Mouse (Mus musculus) hindbrain, embryonic 16.5 days (tissue): ENCODE measurements at regions not wholly inside any gene's neighbourhood (a gene's known extent, or its start where the extent isn't known, plus 50 kb on each side); places are given as distances from the start of the nearest gene placed in this dataset.

Source experiments
- ATAC-seq: fragments of 200-750 bp; cut with Nextera tagmentation; 2 replicates; pipeline ENCODE4 v1.8.0; 2017; ENCODE audit warnings: moderate TSS enrichment, moderate library complexity
- H3K27ac ChIP-seq: fragments of 300-500 bp; sonication (generic); 2 replicates; pipeline ENCODE4 v1.5.1; 2014; ENCODE audit warnings: low read depth, mild to moderate bottlenecking, control low read depth, low read length, moderate library complexity
- H3K27me3 ChIP-seq: fragments of 300-500 bp; sonication (generic); replicated peaks from 2 replicates; pipeline ENCODE4 v1.6.1; 2014; ENCODE audit warnings: low read length; ENCODE audit not compliant: control insufficient read depth, insufficient read depth
- H3K36me3 ChIP-seq: fragments of 300-500 bp; sonication (generic); 2 replicates; pipeline ENCODE4 v1.6.1; 2014; ENCODE audit warnings: mild to moderate bottlenecking, low read length, moderate library complexity, mixed read lengths; ENCODE audit not compliant: control insufficient read depth, insufficient read depth
- H3K4me1 ChIP-seq: fragments of 300-500 bp; sonication (generic); 2 replicates; pipeline ENCODE4 v1.6.1; 2014; ENCODE audit warnings: low read depth, low read length; ENCODE audit not compliant: control insufficient read depth, insufficient read depth
- H3K4me2 ChIP-seq: fragments of 300-500 bp; sonication (generic); 2 replicates; pipeline ENCODE4 v1.6.1; 2014; ENCODE audit warnings: mild to moderate bottlenecking, low read length, control low read depth, moderate library complexity
- H3K4me3 ChIP-seq: fragments of 300-500 bp; sonication (generic); 2 replicates; pipeline ENCODE4 v1.5.1; 2014; ENCODE audit warnings: mild to moderate bottlenecking, low read length, control low read depth, moderate library complexity
- H3K9ac ChIP-seq: fragments of 300-500 bp; sonication (generic); 2 replicates; pipeline ENCODE4 v1.6.1; 2014; ENCODE audit warnings: low read depth, mild to moderate bottlenecking, control low read depth, low read length, moderate library complexity
- H3K9me3 ChIP-seq: fragments of 300-500 bp; sonication (generic); 2 replicates; pipeline ENCODE4 v1.6.1; 2014; ENCODE audit warnings: mild to moderate bottlenecking, low read length, moderate library complexity; ENCODE audit not compliant: control insufficient read depth
- WGBS: fragments of 180-500 bp; shearing (Covaris S2); extraction: QIAGEN DNeasy Blood & Tissue Kit; methylation state at CpG from one replicate; pipeline ENCODE4 v1.1.7; 2014; 5-methylcytosine and 5-hydroxymethylcytosine counted together

DNA sequence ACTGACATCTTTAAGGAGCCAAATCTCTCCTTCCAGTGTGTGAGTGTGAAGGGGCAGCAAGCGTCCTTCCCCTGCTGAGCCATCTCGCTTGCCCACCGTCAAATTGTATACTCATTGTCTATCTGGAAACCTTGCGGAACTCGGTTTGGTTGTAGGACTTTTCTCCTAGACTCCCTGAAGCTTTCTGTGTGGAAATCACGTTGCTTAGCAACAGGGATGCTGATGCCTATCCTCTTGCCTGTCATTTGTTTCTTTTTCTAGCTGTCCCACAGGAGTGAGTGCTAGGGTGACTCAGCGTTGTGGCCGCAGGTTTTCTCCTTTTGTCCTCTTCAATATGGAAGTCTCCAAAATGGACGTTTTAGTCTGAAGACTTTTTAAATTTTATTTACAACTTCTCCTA, 131.5 kb upstream of the Nr5a2 start:
- WGBS: 5% methylated on average over 9 of the region's 9 CpGs
- H3K4me3 ChIP-seq: no peak overlapping the region
- H3K4me2 ChIP-seq: peak overlapping the region; percentile 28; the same call in 1 of the 2 replicates
- peak; percentile 79 for ATAC-seq
- H3K27ac ChIP-seq: no peak overlapping the region
- no peaks in the 10 kb centered on the region for H3K36me3 ChIP-seq
- H3K27me3 ChIP-seq: no peaks in the 10 kb centered on the region
- H3K9ac ChIP-seq: no peak overlapping the region
- H3K4me1 ChIP-seq: peaks cover 4% of the 10 kb centered on the region; the same call in 1 of the 2 replicates
- no peaks in the 10 kb centered on the region for H3K9me3 ChIP-seq

DNA sequence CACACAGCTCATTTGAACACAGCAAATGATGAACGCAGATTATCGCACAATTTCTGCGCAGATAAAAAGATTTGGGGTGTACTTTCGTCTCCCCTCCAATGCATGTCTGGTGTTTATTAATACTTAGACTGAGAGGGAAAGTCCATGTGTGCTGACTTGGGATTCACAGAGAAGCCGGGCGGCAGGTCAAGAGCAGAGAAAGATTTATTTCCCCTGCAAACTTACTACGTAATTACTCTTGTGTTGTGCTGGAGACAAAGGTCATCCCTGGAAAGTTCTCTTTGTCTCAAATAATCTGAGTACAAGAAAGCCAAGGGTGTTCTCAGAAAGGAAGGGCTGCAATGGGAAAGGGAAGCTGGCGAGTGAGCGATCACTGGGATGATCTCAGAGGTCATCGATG, 127.9 kb upstream of the Nr5a2 start:
- no peak overlapping the region for H3K4me3 ChIP-seq
- no peaks in the 10 kb centered on the region for H3K27me3 ChIP-seq
- H3K4me1 ChIP-seq: peaks cover 4% of the 10 kb centered on the region; the same call in 1 of the 2 replicates
- H3K27ac ChIP-seq: no peak overlapping the region
- 78% methylated on average over 10 of the region's 10 CpGs for WGBS
- ATAC-seq: no peak
- no peak overlapping the region for H3K9ac ChIP-seq
- no peak overlapping the region for H3K4me2 ChIP-seq
- H3K9me3 ChIP-seq: no peaks in the 10 kb centered on the region
- H3K36me3 ChIP-seq: no peaks in the 10 kb centered on the region

DNA sequence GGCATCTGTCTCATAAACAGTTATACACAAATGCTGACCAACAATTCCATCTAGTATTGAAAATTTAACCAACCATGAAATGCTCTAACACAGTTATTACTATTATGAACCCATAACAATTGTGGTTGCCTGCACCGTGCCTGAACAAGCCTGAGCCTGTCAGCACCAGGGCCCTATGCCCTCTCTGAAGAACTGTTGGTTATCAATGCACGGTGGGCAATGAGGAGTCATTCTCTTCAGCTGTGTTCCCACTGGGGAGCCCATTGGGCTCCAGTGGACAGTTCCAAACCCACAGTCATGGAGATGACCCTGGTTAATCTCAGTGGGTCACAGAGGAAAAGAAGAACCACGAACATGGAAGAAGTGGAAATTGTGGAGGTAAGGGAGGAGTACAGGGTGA, 126.5 kb upstream of the Nr5a2 start:
- H3K9me3 ChIP-seq: no peaks in the 10 kb centered on the region
- no peak overlapping the region for H3K27ac ChIP-seq
- no peak overlapping the region for H3K4me3 ChIP-seq
- H3K4me2 ChIP-seq: no peak overlapping the region
- H3K4me1 ChIP-seq: peaks cover 4% of the 10 kb centered on the region; the same call in 1 of the 2 replicates
- no peak overlapping the region for H3K9ac ChIP-seq
- H3K36me3 ChIP-seq: no peaks in the 10 kb centered on the region
- 85% methylated on average over 3 of the region's 3 CpGs for WGBS
- H3K27me3 ChIP-seq: no peaks in the 10 kb centered on the region
- ATAC-seq: no peak

DNA sequence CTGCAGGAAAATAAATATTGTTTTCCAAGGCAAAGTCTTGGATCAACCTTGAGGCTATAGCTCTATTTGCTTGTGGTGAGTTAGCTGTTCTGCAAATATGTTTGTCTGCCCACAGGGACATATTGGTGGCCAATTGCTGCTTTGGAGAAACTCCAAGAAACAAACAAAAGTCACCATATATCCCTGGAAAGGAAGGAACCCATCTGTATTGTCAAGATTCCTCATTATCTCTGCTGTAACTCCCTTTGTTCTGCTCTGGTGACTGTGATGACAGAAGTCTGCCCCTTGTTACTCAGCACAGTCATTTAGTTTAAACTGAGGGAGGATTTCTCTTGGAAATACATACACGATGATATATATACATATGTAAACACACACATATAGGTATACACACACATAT, 123.3 kb upstream of the Nr5a2 start:
- 56% methylated on average over 1 of the region's 1 CpGs for WGBS
- Histone ChIP-seq H3K9me3 (no peaks in the 10 kb centered on the region), H3K4me3 (no peak overlapping the region), H3K27ac (no peak overlapping the region), H3K4me2 (no peak overlapping the region), H3K9ac (no peak overlapping the region), H3K4me1 (no peaks in the 10 kb centered on the region), H3K36me3 (no peaks in the 10 kb centered on the region), H3K27me3 (no peaks in the 10 kb centered on the region)
- ATAC-seq: no peak

DNA sequence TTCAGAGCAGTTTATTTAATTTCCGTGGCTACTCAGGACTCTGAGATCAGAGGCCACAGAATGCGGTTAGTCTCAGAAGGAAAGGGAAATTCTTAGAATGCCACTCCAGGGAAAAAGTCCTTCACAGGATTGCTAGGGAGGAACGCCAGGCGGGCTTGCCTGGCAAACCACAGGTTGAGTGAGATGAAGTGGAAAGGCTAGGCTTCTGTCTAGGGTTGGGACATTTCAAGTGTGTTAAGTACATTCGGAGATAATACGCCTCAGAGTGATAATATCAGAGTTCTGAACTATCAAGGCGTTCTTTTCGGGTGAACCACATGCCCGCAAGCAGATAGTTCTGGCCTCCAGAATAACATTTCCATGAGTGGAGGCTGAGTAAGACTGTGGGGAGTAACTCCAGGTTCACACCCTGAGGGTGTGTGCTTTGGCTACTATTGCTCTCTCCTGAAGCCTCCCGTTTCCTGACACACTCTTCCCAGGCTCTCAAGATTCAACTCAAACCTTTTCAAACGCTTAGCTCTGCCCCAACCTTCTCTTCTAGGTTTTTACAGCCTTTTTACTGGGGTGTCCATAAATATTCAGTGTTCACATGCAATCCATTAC, 119.3 kb upstream of the Nr5a2 start:
- H3K4me3 ChIP-seq: no peak overlapping the region
- 90% methylated on average over 11 of the region's 11 CpGs for WGBS
- no peaks in the 10 kb centered on the region for H3K9me3 ChIP-seq
- H3K4me1 ChIP-seq: no peaks in the 10 kb centered on the region
- no peak overlapping the region for H3K27ac ChIP-seq
- H3K36me3 ChIP-seq: no peaks in the 10 kb centered on the region
- H3K4me2 ChIP-seq: no peak overlapping the region
- no peaks in the 10 kb centered on the region for H3K27me3 ChIP-seq
- ATAC-seq: no peak
- H3K9ac ChIP-seq: no peak overlapping the region

DNA sequence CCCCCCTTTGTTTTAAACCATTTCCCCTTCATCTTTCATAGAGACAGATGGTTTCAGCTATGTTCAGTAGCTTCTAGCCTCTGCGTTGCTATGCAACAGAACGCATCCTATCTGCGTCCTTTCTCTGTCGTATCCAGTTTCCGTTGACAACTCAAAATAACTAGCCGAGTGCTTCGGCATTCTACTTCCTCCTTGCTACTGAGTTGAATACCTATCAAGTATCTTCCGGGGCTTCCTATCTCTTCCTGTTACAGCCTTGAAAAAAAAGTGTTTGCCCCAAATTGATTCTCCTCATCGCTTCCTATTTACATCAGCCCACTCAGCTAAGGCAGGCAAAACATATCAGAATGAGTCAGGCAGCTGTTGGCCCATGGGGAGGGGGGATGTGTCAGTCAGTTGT, 114.5 kb upstream of the Nr5a2 start:
- WGBS: 32% methylated on average over 9 of the region's 9 CpGs
- Histone ChIP-seq H3K9ac (no peak overlapping the region), H3K4me3 (peak overlapping the region; percentile 14; the same call in 1 of the 2 replicates), H3K36me3 (no peaks in the 10 kb centered on the region), H3K27ac (no peak overlapping the region), H3K27me3 (no peaks in the 10 kb centered on the region), H3K9me3 (no peaks in the 10 kb centered on the region), H3K4me1 (no peaks in the 10 kb centered on the region), H3K4me2 (peak overlapping the region; percentile 47)
- peak; percentile 93 for ATAC-seq

DNA sequence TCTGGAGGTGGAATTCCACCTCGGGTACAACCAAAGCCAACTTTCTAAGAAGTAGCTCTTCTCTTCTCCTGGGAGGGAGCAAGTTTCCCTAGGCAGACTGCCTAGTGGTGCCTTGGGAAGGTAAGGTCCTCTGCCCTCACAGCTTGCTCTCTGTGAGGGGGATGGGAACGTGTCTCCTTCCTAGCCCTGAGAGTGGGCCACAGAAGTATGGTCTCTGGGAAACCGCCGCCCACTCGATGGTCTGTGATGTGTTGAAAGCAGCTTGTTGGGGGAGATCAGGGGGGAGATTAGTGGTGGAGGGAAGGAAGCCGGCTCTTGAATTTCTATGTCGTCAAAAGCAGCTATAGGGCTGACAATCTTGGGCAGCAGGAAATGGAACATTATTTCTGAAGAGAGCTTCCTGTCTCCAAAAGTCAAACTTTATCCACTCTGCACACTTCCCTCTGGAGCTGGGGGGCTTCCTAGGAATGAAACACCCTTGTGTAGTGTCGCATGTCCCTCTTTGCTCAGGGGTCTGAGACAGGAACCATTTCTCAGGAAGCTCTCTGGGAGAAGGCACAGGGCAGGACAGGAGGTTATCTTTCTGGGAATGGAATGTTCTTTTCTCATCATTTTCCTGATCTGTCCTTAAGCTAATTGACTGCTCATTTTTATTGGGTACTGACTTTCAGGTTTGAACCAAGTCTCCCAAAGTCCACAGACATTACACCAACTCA, 113.8 kb upstream of the Nr5a2 start:
- ATAC-seq: no peak
- whole genome bisulfite sequencing: 75% methylated on average over 8 of the region's 8 CpGs
- no peak overlapping the region for H3K9ac ChIP-seq
- H3K4me2 ChIP-seq: no peak overlapping the region
- no peaks in the 10 kb centered on the region for H3K36me3 ChIP-seq
- H3K4me3 ChIP-seq: no peak overlapping the region
- H3K9me3 ChIP-seq: no peaks in the 10 kb centered on the region
- H3K27me3 ChIP-seq: no peaks in the 10 kb centered on the region
- no peaks in the 10 kb centered on the region for H3K4me1 ChIP-seq
- no peak overlapping the region for H3K27ac ChIP-seq

DNA sequence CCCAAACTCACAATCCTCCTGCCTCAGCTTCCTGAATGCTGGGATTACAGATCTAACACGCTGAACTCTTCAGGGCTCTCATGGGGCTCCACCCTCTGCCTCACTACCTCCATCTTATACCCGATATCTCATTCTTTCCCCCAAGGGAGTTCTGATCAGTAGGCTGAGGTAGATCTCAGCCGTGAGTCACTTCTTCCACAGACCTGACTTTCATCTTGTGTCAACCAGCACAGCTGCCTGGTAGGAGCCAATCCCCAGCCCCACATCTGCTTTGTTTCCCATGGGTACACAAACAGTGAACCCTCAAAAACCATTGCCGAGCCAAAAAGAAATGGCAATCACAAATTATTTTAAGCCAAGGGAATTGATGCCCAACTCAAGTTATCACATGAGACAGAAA, 100.7 kb upstream of the Nr5a2 start:
- Histone ChIP-seq H3K36me3 (no peaks in the 10 kb centered on the region), H3K4me3 (no peak overlapping the region), H3K9me3 (no peaks in the 10 kb centered on the region), H3K27me3 (no peaks in the 10 kb centered on the region), H3K27ac (no peak overlapping the region), H3K4me2 (no peak overlapping the region), H3K4me1 (no peaks in the 10 kb centered on the region), H3K9ac (no peak overlapping the region)
- WGBS: 92% methylated on average over 4 of the region's 4 CpGs
- no peak for ATAC-seq

DNA sequence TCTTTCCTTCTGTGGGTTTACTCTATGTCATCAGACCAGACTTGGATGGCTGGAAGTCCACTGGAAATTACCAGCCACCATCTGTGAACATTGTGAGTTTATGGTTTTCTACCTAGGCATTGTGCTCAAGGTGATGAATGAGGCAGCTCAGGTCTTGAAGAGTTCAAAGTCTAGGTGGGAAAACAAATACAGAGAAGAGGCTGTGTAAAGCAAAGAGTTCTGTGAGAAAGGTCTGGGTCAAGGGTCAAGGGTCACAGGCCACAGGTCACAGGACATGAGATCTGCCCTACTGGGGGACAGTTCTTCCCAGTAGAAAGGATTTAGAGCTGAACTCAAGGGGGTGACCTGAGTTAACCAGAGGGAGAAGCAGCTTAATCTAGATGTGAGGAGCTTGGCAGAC, 92.9 kb upstream of the Nr5a2 start:
- Histone ChIP-seq H3K27me3 (no peaks in the 10 kb centered on the region), H3K4me3 (no peak overlapping the region), H3K4me1 (no peaks in the 10 kb centered on the region), H3K9me3 (no peaks in the 10 kb centered on the region), H3K9ac (no peak overlapping the region), H3K27ac (no peak overlapping the region), H3K4me2 (no peak overlapping the region), H3K36me3 (no peaks in the 10 kb centered on the region)
- no peak for ATAC-seq
